Mouse (Mus musculus): Measurements from ENCODE around the gene Thbd. TPM values are rescaled to one million over a fixed set of nuclear protein-coding genes. Genes with fewer than 3 reads are reported as not detected.
A peak's percentile ranks its signal among the peaks of the same experiment; 100 is the strongest.

The Thbd gene
- 9.1 and 10.4 TPM in 2 replicates for polyA plus RNA-seq (2015; fragmentation: Nextera tagmentation; extraction: Ambion mirVana)

- H3K9me3 ChIP-seq (replicated peaks): no peaks in the 10 kb centered on the region
- no peaks in the 10 kb centered on the region for H3K36me3 ChIP-seq
- H3K4me3 ChIP-seq (replicated peaks): peak within 1 kb of the TSS; percentile 45
- H3K4me2 ChIP-seq: peak within 1 kb of the TSS; percentile 84
- 2% methylated on average over 35 of the region's 35 CpGs for WGBS
- peak; percentile 63 for ATAC-seq (replicated peaks; ENCODE audit: low FRiP score)
- H3K27me3 ChIP-seq: peaks cover 47% of the 10 kb centered on the region
- peak within 1 kb of the TSS; percentile 56; the same call in 1 of the 2 replicates for H3K27ac ChIP-seq
- H3K9ac ChIP-seq: peak within 1 kb of the TSS; percentile 38
- peaks cover 33% of the 10 kb centered on the region for H3K4me1 ChIP-seq
Observed at GRCm38 (mm10) chr2:148407870-148408760, at the start of gene Thbd. Gene Thbd (minus strand): TSS chr2:148408188.

- Histone ChIP-seq H3K9me3 (replicated peaks) (no peaks in the 10 kb centered on the region), H3K4me3 (replicated peaks) (no peak overlapping the region), H3K27ac (no peak overlapping the region), H3K4me1 (no peaks in the 10 kb centered on the region), H3K9ac (no peak overlapping the region), H3K36me3 (no peaks in the 10 kb centered on the region), H3K4me2 (no peak overlapping the region), H3K27me3 (no peaks in the 10 kb centered on the region)
- no peak for ATAC-seq (replicated peaks; ENCODE audit: low FRiP score)
Observed at GRCm38 (mm10) chr2:148455341-148455740, 47.4 kb upstream of the Thbd start.

- no peaks in the 10 kb centered on the region for H3K36me3 ChIP-seq
- no peak overlapping the region for H3K9ac ChIP-seq
- no peaks in the 10 kb centered on the region for H3K27me3 ChIP-seq
- H3K4me1 ChIP-seq: no peaks in the 10 kb centered on the region
- H3K27ac ChIP-seq: no peak overlapping the region
- 82% methylated on average over 4 of the region's 4 CpGs for WGBS
- ATAC-seq (replicated peaks; ENCODE audit: low FRiP score): no peak
- no peaks in the 10 kb centered on the region for H3K9me3 ChIP-seq (replicated peaks)
- H3K4me2 ChIP-seq: no peak overlapping the region
- H3K4me3 ChIP-seq (replicated peaks): no peak overlapping the region
Observed at GRCm38 (mm10) chr2:148454014-148454542, 46.1 kb upstream of the Thbd start.

GRCm38 (mm10) chr2:148453061-148453460, 45.1 kb upstream of the Thbd start:
- no peak for ATAC-seq (replicated peaks; ENCODE audit: low FRiP score)
- Histone ChIP-seq H3K4me3 (replicated peaks) (no peak overlapping the region), H3K9ac (no peak overlapping the region), H3K27me3 (no peaks in the 10 kb centered on the region), H3K4me1 (no peaks in the 10 kb centered on the region), H3K36me3 (no peaks in the 10 kb centered on the region), H3K9me3 (replicated peaks) (no peaks in the 10 kb centered on the region), H3K4me2 (no peak overlapping the region), H3K27ac (no peak overlapping the region)
- 78% methylated on average over 3 of the region's 3 CpGs for WGBS

GRCm38 (mm10) chr2:148451498-148451897, 43.5 kb upstream of the Thbd start:
- WGBS: 60% methylated on average over 5 of the region's 5 CpGs
- H3K9me3 ChIP-seq (replicated peaks): no peaks in the 10 kb centered on the region

GRCm38 (mm10) chr2:148450616-148451015, 42.6 kb upstream of the Thbd start:
- no peak overlapping the region for H3K27ac ChIP-seq
- WGBS: 67% methylated on average over 5 of the region's 5 CpGs
- no peak for ATAC-seq (replicated peaks; ENCODE audit: low FRiP score)
- no peak overlapping the region for H3K9ac ChIP-seq
- no peaks in the 10 kb centered on the region for H3K4me1 ChIP-seq
- H3K36me3 ChIP-seq: no peaks in the 10 kb centered on the region
- H3K27me3 ChIP-seq: no peaks in the 10 kb centered on the region
- H3K9me3 ChIP-seq (replicated peaks): no peaks in the 10 kb centered on the region
- no peak overlapping the region for H3K4me3 ChIP-seq (replicated peaks)
- no peak overlapping the region for H3K4me2 ChIP-seq

More at GRCm38 (mm10) chr2:148451498-148451897, 43.5 kb upstream of the Thbd start:
- H3K4me1 ChIP-seq: no peaks in the 10 kb centered on the region
- H3K9ac ChIP-seq: no peak overlapping the region
- no peak for ATAC-seq (replicated peaks; ENCODE audit: low FRiP score)
- H3K4me2 ChIP-seq: no peak overlapping the region
- no peaks in the 10 kb centered on the region for H3K36me3 ChIP-seq
- no peak overlapping the region for H3K27ac ChIP-seq
- no peak overlapping the region for H3K4me3 ChIP-seq (replicated peaks)
- no peaks in the 10 kb centered on the region for H3K27me3 ChIP-seq

GRCm38 (mm10) chr2:148449659-148450058, 41.7 kb upstream of the Thbd start:
- H3K9me3 ChIP-seq (replicated peaks): no peaks in the 10 kb centered on the region
- H3K4me3 ChIP-seq (replicated peaks): no peak overlapping the region
- 88% methylated on average over 1 of the region's 1 CpGs for WGBS
- no peak overlapping the region for H3K4me2 ChIP-seq
- no peaks in the 10 kb centered on the region for H3K27me3 ChIP-seq
- no peaks in the 10 kb centered on the region for H3K36me3 ChIP-seq
- no peak overlapping the region for H3K9ac ChIP-seq
- no peak for ATAC-seq (replicated peaks; ENCODE audit: low FRiP score)
- H3K27ac ChIP-seq: no peak overlapping the region
- no peaks in the 10 kb centered on the region for H3K4me1 ChIP-seq

- Histone ChIP-seq H3K4me3 (replicated peaks) (no peak overlapping the region), H3K27ac (no peak overlapping the region), H3K4me2 (no peak overlapping the region), H3K27me3 (no peaks in the 10 kb centered on the region), H3K4me1 (peaks cover 8% of the 10 kb centered on the region), H3K9me3 (replicated peaks) (no peaks in the 10 kb centered on the region), H3K9ac (no peak overlapping the region), H3K36me3 (no peaks in the 10 kb centered on the region)
- no peak for ATAC-seq (replicated peaks; ENCODE audit: low FRiP score)
- 80% methylated on average over 3 of the region's 3 CpGs for WGBS
Observed at GRCm38 (mm10) chr2:148446446-148446845, 38.5 kb upstream of the Thbd start.

GRCm38 (mm10) chr2:148445616-148446015, 37.6 kb upstream of the Thbd start:
- Histone ChIP-seq H3K9me3 (replicated peaks) (no peaks in the 10 kb centered on the region), H3K27ac (no peak overlapping the region), H3K4me3 (replicated peaks) (no peak overlapping the region), H3K4me2 (no peak overlapping the region), H3K4me1 (peaks cover 8% of the 10 kb centered on the region), H3K9ac (no peak overlapping the region), H3K36me3 (no peaks in the 10 kb centered on the region), H3K27me3 (no peaks in the 10 kb centered on the region)
- no peak for ATAC-seq (replicated peaks; ENCODE audit: low FRiP score)
- WGBS: 89% methylated on average over 1 of the region's 1 CpGs

- WGBS: 87% methylated on average over 1 of the region's 1 CpGs
Observed at GRCm38 (mm10) chr2:148444472-148444871, 36.5 kb upstream of the Thbd start.

GRCm38 (mm10) chr2:148443249-148443958, 35.4 kb upstream of the Thbd start, which contains the start of gene Cd93:
Gene Cd93 (minus strand): TSS chr2:148443563.
- peak; percentile 84 for ATAC-seq (replicated peaks; ENCODE audit: low FRiP score)
- peak within 1 kb of the TSS; percentile 11; the same call in 1 of the 2 replicates for H3K9ac ChIP-seq
- 38% methylated on average over 13 of the region's 13 CpGs for WGBS

More at GRCm38 (mm10) chr2:148444472-148444871, 36.5 kb upstream of the Thbd start:
- Histone ChIP-seq H3K9ac (no peak overlapping the region), H3K36me3 (no peaks in the 10 kb centered on the region), H3K4me2 (no peak overlapping the region), H3K9me3 (replicated peaks) (no peaks in the 10 kb centered on the region), H3K27me3 (no peaks in the 10 kb centered on the region), H3K27ac (peak overlapping the region; percentile 76; the same call in 1 of the 2 replicates), H3K4me3 (replicated peaks) (no peak overlapping the region), H3K4me1 (peaks cover 8% of the 10 kb centered on the region)
- no peak for ATAC-seq (replicated peaks; ENCODE audit: low FRiP score)

GRCm38 (mm10) chr2:148442710-148443109, 34.7 kb upstream of the Thbd start:
- Histone ChIP-seq H3K4me1 (peaks cover 8% of the 10 kb centered on the region), H3K4me3 (replicated peaks) (peak overlapping the region; percentile 36), H3K27me3 (no peaks in the 10 kb centered on the region), H3K36me3 (no peaks in the 10 kb centered on the region), H3K4me2 (peak overlapping the region; percentile 34), H3K9ac (0 out of 2 replicates have a peak overlapping the region, but pooled peaks have one; percentile 11), H3K9me3 (replicated peaks) (no peaks in the 10 kb centered on the region), H3K27ac (peak overlapping the region; percentile 76)
- 80% methylated on average over 4 of the region's 4 CpGs for WGBS
- no peak for ATAC-seq (replicated peaks; ENCODE audit: low FRiP score)

More at GRCm38 (mm10) chr2:148443249-148443958, 35.4 kb upstream of the Thbd start, which contains the start of gene Cd93:
- no peaks in the 10 kb centered on the region for H3K36me3 ChIP-seq
- peaks cover 8% of the 10 kb centered on the region for H3K4me1 ChIP-seq
- peak within 1 kb of the TSS; percentile 34 for H3K4me2 ChIP-seq
- peak within 1 kb of the TSS; percentile 36 for H3K4me3 ChIP-seq (replicated peaks)
- H3K27me3 ChIP-seq: no peaks in the 10 kb centered on the region
- peak within 1 kb of the TSS; percentile 76 for H3K27ac ChIP-seq
- H3K9me3 ChIP-seq (replicated peaks): no peaks in the 10 kb centered on the region

Measured in kidney, embryonic 15.5 days (tissue).